Mouse (Mus musculus) kidney, adult 2 months (tissue): ENCODE results near the gene Rpusd3.

Experiments
- CTCF ChIP-seq: fragments of 200-500 bp; conservative IDR thresholded peaks from 2 replicates; pipeline ENCODE4 v1.5.1; 2011; ENCODE audit warnings: low read depth, mild to moderate bottlenecking, control low read depth, low read length, moderate library complexity, mixed read lengths; ENCODE audit not compliant: insufficient read depth, insufficient read length
- POLR2A ChIP-seq: fragments of 200-500 bp; IDR thresholded peaks from one replicate; pipeline ENCODE4 v1.6.1; 2011; ENCODE audit warnings: low read depth, low read length, control low read depth

DNA sequence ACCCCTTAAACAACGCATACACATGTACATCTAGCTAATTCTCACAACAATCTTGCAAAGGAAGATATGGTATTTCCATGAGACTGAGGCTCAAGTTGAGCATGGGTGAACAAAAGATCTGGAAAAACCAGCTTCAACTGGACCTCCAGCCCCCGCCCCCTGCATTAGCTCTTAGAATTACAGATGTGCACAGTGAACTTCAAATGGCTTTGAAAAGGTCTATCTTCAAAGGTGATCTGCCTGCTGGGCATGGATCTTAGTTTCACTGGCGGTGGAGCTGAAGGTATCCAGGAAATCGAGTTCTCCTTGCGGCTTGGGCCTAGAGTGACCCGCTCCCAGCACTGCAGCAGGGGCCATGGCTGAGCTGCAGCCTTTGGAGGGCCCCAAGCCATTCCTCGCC is 51.0 kb downstream of the Rpusd3 start:
- TF ChIP-seq CTCF (no peak), POLR2A (no peak)
